Mouse (Mus musculus) midbrain, postnatal 0 days (tissue): ENCODE data around the gene Mboat7. TPM values are rescaled to one million over a fixed set of nuclear protein-coding genes. Genes with fewer than 3 reads are reported as not detected.
A peak's percentile ranks its signal among the peaks of the same experiment; 100 is the strongest.

ENCODE experiments used
- ATAC-seq: fragments of 200-750 bp; cut with Nextera tagmentation; 2 replicates; pipeline ENCODE4 v1.8.0; 2017; ENCODE audit warnings: moderate number of reproducible peaks, mild to moderate bottlenecking, moderate TSS enrichment, moderate library complexity; ENCODE audit not compliant: low FRiP score
- DNase-seq: peaks from one replicate; pipeline ENCODE4 v3.0.0-alpha.2; 2015; ENCODE audit warnings: low spot score
- H3K27ac ChIP-seq: fragments of 300-500 bp; sonication (generic); 2 replicates; pipeline ENCODE4 v1.5.1; 2014; ENCODE audit warnings: low read depth, mild to moderate bottlenecking, low read length, mixed read lengths
- H3K27me3 ChIP-seq: fragments of 300-500 bp; sonication (generic); 2 replicates; pipeline ENCODE4 v1.6.1; 2014; ENCODE audit warnings: low read length, control low read depth, mixed read lengths; ENCODE audit not compliant: insufficient read depth
- H3K36me3 ChIP-seq: fragments of 300-500 bp; sonication (generic); 2 replicates; pipeline ENCODE4 v1.6.1; 2014; ENCODE audit warnings: low read length, control low read depth, mixed read lengths; ENCODE audit not compliant: insufficient read depth
- H3K4me1 ChIP-seq: fragments of 300-500 bp; sonication (generic); 2 replicates; pipeline ENCODE4 v1.6.1; 2014; ENCODE audit warnings: mild to moderate bottlenecking, control low read depth, antibody characterized with exemption, low read length, mixed read lengths; ENCODE audit not compliant: insufficient read depth
- H3K4me2 ChIP-seq: fragments of 300-500 bp; sonication (generic); 2 replicates; pipeline ENCODE4 v1.6.1; 2014; ENCODE audit warnings: low read depth, mild to moderate bottlenecking, low read length, mixed read lengths; ENCODE audit not compliant: poor library complexity, severe bottlenecking
- H3K4me3 ChIP-seq: fragments of 300-500 bp; sonication (generic); 2 replicates; pipeline ENCODE4 v1.5.1; 2014; ENCODE audit warnings: low read depth, mild to moderate bottlenecking, low read length, moderate library complexity
- H3K9ac ChIP-seq: fragments of 300-500 bp; sonication (generic); replicated peaks from 2 replicates; pipeline ENCODE4 v1.6.1; 2014; ENCODE audit warnings: mild to moderate bottlenecking, low read length, moderate library complexity, mixed read lengths; ENCODE audit not compliant: poor library complexity, severe bottlenecking
- H3K9me3 ChIP-seq: fragments of 300-500 bp; sonication (generic); 2 replicates; pipeline ENCODE4 v1.6.1; 2016; ENCODE audit warnings: low read length, control low read depth
- CTCF ChIP-seq: IDR thresholded peaks from 2 replicates; pipeline ENCODE4 v1.5.1; 2016; ENCODE audit warnings: antibody characterized with exemption, mild to moderate bottlenecking
- WGBS: fragments of 180-500 bp; shearing (Covaris S2); extraction: QIAGEN DNeasy Blood & Tissue Kit; methylation state at CpG from one replicate; pipeline ENCODE4 v1.1.7; 2014; 5-methylcytosine and 5-hydroxymethylcytosine counted together
- polyA plus RNA-seq: library from polyadenylated mRNA; unstranded; fragments of >200 nt; fragmentation: Nextera tagmentation; extraction: Ambion mirVana; gene quantifications from 2 replicates; pipeline ENCODE4 v1.2.1, GENCODE M21; 2015
- total RNA-seq: library from RNA; depleted of rRNA; stranded (reverse); fragments of >200 nt; gene quantifications from 2 replicates; pipeline ENCODE4 v1.2.3, GENCODE M21; 2014

The Mboat7 gene
- total and polyA plus RNA-seq, 2 experiments from 2014 or later, result 134 to 252 TPM

GRCm38 (mm10) chr7:3694076-3694948 is 989 bp upstream of the Mboat7 start:
- Histone ChIP-seq H3K4me1 (peaks cover 9% of the 10 kb centered on the region; the same call in 1 of the 2 replicates), H3K27ac (peak overlapping the region; percentile 96), H3K36me3 (peaks cover 4% of the 10 kb centered on the region), H3K4me2 (peak overlapping the region; percentile 63), H3K9ac (peak overlapping the region; percentile 65), H3K27me3 (no peaks in the 10 kb centered on the region), H3K4me3 (peak overlapping the region; percentile 72), H3K9me3 (no peaks in the 10 kb centered on the region)
- ATAC-seq (peak; percentile 41), DNase-seq (peak; percentile 87)
- no peak for TF ChIP-seq CTCF
- under 1% methylated on average over 46 of the region's 55 CpGs for WGBS

- TF ChIP-seq CTCF, result no peak
- Histone ChIP-seq H3K4me1 (peaks cover 9% of the 10 kb centered on the region; the same call in 1 of the 2 replicates), H3K9ac (peak overlapping the region; percentile 65), H3K4me2 (peak overlapping the region; percentile 63), H3K36me3 (peaks cover 4% of the 10 kb centered on the region), H3K9me3 (no peaks in the 10 kb centered on the region), H3K27me3 (no peaks in the 10 kb centered on the region), H3K27ac (peak overlapping the region; percentile 96), H3K4me3 (peak overlapping the region; percentile 72)
- DNase-seq, result no peak
- WGBS, result under 1% methylated on average over 18 of the region's 18 CpGs
- ATAC-seq, result no peak; the same call in 1 of the 2 replicates
Observed at GRCm38 (mm10) chr7:3693809-3694075, 419 bp upstream of the Mboat7 start.

DNA sequence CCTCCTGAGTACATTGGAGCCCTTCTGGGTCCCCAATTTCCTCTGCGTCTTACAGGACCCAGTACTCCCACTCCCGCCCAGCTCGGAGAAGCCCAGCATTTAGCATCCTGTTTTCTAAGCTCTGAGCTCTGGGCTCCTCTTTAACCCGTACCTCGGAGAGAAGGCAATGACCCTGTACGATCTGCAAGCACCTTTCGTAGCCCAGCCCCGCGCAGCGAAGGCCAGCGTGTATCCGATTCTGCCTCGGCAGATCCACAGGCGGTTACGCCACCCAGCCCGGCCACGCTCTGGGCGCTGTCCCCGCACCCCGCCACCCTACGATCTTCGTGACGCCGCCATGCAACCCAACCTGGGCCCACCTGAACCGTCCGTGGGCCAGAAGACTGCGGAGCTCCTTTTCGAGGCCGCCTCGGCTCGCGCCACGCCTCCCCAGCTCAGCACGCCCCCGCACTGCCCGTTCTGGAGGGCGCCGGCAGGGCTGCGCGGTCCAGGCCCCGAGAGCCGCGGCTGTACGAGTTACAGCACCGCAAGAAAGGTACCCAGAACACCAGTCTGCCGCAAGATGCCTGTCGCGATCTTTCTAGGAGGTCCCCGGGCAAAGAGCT is 839 bp downstream of the Mboat7 start, which contains the start of gene Tsen34:
Gene Tsen34 (plus strand): TSS at position 482 of the 605 bp plus-strand sequence.
- Histone ChIP-seq H3K4me3 (peak within 1 kb of the TSS; percentile 72), H3K9ac (peak within 1 kb of the TSS; percentile 86), H3K27me3 (no peaks in the 10 kb centered on the region), H3K4me2 (peak within 1 kb of the TSS; percentile 63), H3K27ac (peak within 1 kb of the TSS; percentile 96), H3K4me1 (peaks cover 9% of the 10 kb centered on the region; the same call in 1 of the 2 replicates), H3K9me3 (no peaks in the 10 kb centered on the region), H3K36me3 (peaks cover 11% of the 10 kb centered on the region)
- under 1% methylated on average over 49 of the region's 49 CpGs for WGBS
- peak; percentile 9 for DNase-seq
- peak; percentile 65 for ATAC-seq
- TF ChIP-seq CTCF, result peak; percentile 26; the same call in 1 of the 2 replicates

GRCm38 (mm10) chr7:3691919-3692318 is 1.4 kb downstream of the Mboat7 start:
- WGBS, result 36% methylated on average over 3 of the region's 3 CpGs
- no peaks in the 10 kb centered on the region for H3K9me3 ChIP-seq

DNA sequence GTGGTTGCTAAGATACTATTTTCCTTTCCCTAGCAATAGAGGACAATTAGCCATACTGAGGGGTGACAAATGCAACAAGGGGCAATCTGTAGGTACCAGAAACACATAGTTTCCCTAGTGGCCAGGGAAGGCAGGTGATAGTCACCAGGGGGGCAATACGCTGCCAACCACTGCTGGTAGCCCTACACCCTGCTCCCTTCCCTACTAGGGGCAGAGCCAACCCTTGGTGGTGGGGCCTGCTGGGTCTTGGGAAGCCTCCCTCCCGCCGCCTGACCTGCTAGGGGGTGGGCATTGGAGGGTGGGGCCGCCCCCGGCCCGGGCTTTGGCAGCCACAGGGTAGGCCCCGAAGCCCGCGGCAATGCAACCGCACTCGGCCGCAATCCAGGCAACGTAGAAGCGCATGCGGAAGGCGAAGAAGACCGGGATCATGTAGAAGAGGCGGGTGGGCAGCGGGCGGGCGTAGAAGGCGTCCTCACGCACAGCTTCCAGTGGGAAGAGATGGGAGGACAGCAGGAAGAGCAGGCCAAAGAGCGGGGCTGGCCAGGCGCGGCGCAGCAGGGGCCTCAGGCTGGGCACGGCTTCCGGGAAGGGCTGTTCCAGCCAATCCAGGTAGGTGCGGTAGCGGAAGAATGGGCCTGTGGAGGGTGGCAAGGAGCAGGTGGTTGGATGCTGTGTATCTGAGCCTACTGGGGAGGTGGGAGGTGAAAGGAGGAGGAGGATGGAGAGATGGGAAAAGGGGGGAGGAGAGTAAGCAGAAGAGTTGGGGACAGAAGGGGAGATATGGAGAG is 7.7 kb downstream of the Mboat7 start:
- no peaks in the 10 kb centered on the region for H3K27me3 ChIP-seq
- TF ChIP-seq CTCF, result no peak
- H3K36me3 ChIP-seq, result peaks cover 20% of the 10 kb centered on the region
- DNase-seq (no peak), ATAC-seq (no peak)
- peaks cover 12% of the 10 kb centered on the region; the same call in 1 of the 2 replicates for H3K4me1 ChIP-seq
- H3K9ac ChIP-seq, result no peak overlapping the region
- H3K4me3 ChIP-seq, result no peak overlapping the region
- H3K27ac ChIP-seq, result peak overlapping the region; percentile 74
- H3K4me2 ChIP-seq, result no peak overlapping the region
- 86% methylated on average over 31 of the region's 31 CpGs for WGBS
- H3K9me3 ChIP-seq, result no peaks in the 10 kb centered on the region

More at GRCm38 (mm10) chr7:3691919-3692318, 1.4 kb downstream of the Mboat7 start:
- TF ChIP-seq CTCF, result no peak
- no peaks in the 10 kb centered on the region for H3K27me3 ChIP-seq
- H3K4me3 ChIP-seq, result peak overlapping the region; percentile 72
- DNase-seq (no peak), ATAC-seq (no peak)
- H3K36me3 ChIP-seq, result peaks cover 9% of the 10 kb centered on the region
- H3K9ac ChIP-seq, result peak overlapping the region; percentile 86
- H3K4me2 ChIP-seq, result peak overlapping the region; percentile 63
- H3K27ac ChIP-seq, result peak overlapping the region; percentile 96
- peaks cover 9% of the 10 kb centered on the region; the same call in 1 of the 2 replicates for H3K4me1 ChIP-seq
